Mouse (Mus musculus) liver, postnatal 0 days (tissue): Measurements from ENCODE around the gene Scn2b.
A peak's percentile ranks its signal among the peaks of the same experiment; 100 is the strongest.

Experiments used
- CTCF ChIP-seq: sonication (generic); IDR thresholded peaks from 2 replicates; pipeline ENCODE4 v1.5.1; 2016; ENCODE audit warnings: antibody characterized with exemption, low read depth
- EP300 ChIP-seq: IDR thresholded peaks from 2 replicates; pipeline ENCODE4 v1.6.1; 2016; ENCODE audit warnings: antibody characterized with exemption, low read depth, mild to moderate bottlenecking

DNA sequence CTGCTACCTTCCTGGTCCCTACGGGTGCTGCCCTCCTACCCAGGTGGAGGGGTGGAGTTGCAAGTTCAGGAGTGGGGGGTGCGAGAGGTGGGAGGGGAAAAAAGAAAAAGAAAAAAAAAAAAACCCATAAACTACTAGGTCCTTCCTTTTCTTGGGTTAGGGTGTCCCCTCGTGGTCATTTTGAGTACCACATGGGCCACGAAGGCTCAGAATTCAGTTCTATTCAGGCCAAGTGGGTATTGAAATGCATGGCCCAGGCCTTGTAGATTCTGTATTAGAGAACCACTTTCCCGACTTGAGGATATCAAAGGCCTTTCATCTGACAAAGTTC is 28.6 kb downstream of the Scn2b start:
- TF ChIP-seq CTCF (peak; percentile 87), EP300 (no peak)
